Comparison of ENCODE assay signal across 14 mouse cellular contexts in genomic region chr13:36463669-36464068, GRCm38 (mm10).
"Had no signal": no experiment of that assay in that cellular context is flagged by ENCODE, and none has a peak within 500 bp of the region (broad histone marks: within the 10 kb centered on the region; RNA-seq: fewer than 3 reads in every experiment).

No protein-coding gene starts in this region.

- DNase-seq: lung, embryonic 14.5 days; lung, postnatal 10 days; lung, postnatal 4 days; midbrain, embryonic 14.5 days; right cerebral cortex, postnatal 14 days; thymus, adult 2 months; thymus, postnatal 25 days; thymus, postnatal 4 days had no signal

- H3K9ac ChIP-seq: lung, embryonic 14.5 days; midbrain, embryonic 12.5 days; neural tube, embryonic 12.5 days; stomach, embryonic 15.5 days had no signal

- H3K4me1 ChIP-seq: neural tube, embryonic 12.5 days; stomach, embryonic 15.5 days had no signal

- ATAC-seq: midbrain, embryonic 16.5 days had no signal

- H3K9me3 ChIP-seq: midbrain, embryonic 10.5 days; midbrain, embryonic 12.5 days; neural tube, embryonic 12.5 days; stomach, embryonic 15.5 days had no signal

- H3K27me3 ChIP-seq: midbrain, embryonic 12.5 days; neural tube, embryonic 12.5 days; stomach, embryonic 15.5 days had no signal

- H3K27ac ChIP-seq: midbrain, embryonic 10.5 days; midbrain, embryonic 12.5 days; neural tube, embryonic 12.5 days; stomach, embryonic 15.5 days; stomach, postnatal 0 days had no signal

- H3K4me2 ChIP-seq: lung, embryonic 14.5 days; midbrain, embryonic 12.5 days; neural tube, embryonic 12.5 days; stomach, embryonic 15.5 days had no signal

- H3K4me3 ChIP-seq: midbrain, embryonic 10.5 days; midbrain, embryonic 12.5 days; neural tube, embryonic 12.5 days; stomach, embryonic 15.5 days had no signal

- H3K36me3 ChIP-seq: midbrain, embryonic 10.5 days; midbrain, embryonic 12.5 days; neural tube, embryonic 12.5 days; stomach, embryonic 15.5 days had no signal
